Mouse (Mus musculus): ENCODE results near the gene Sh3bp1. TPM values are rescaled to one million over a fixed set of nuclear protein-coding genes. Genes with fewer than 3 reads are reported as not detected.

Gene Sh3bp1
- polyA plus RNA-seq, 1 experiment from 2014 or later: 3.7 TPM

- no peak for ATAC-seq (ENCODE audit: low FRiP score)
- WGBS: 79% methylated on average over 4 of the region's 4 CpGs
- Histone ChIP-seq H3K4me3 (replicated peaks; ENCODE audit: low read length) (no peak overlapping the region), H3K27me3 (ENCODE audit: control insufficient read depth, insufficient read depth, low read length) (no peaks in the 10 kb centered on the region), H3K9me3 (ENCODE audit: control insufficient read depth, low read length) (no peaks in the 10 kb centered on the region), H3K4me2 (replicated peaks) (no peak overlapping the region), H3K36me3 (replicated peaks; ENCODE audit: control insufficient read depth, insufficient read depth) (peaks cover 59% of the 10 kb centered on the region), H3K9ac (no peak overlapping the region), H3K27ac (no peak overlapping the region), H3K4me1 (replicated peaks; ENCODE audit: control insufficient read depth, insufficient read depth, low read length) (no peaks in the 10 kb centered on the region)
- no peak for DNase-seq (ENCODE audit: low spot score)
Measured at GRCm38 (mm10) chr15:78960088-78960487, 60.5 kb downstream of the Sh3bp1 start.

Small RNA genes within 50 kb of the gene (microRNA-seq; reads per million reads assigned to microRNA genes)
- 0.65 reads per million for gene Mir6955

Other genes with a start within 250 kb of the Sh3bp1 start
- 6.0 and 8.5 TPM in 2 replicates for gene Elfn2, start 181.0 kb upstream of the Sh3bp1 start, polyA plus RNA-seq (2014; fragmentation: Nextera tagmentation; extraction: Ambion mirVana)
- 11.7 and 12.5 TPM in 2 replicates for gene Mfng, start 126.3 kb upstream of the Sh3bp1 start, polyA plus RNA-seq (2014; fragmentation: Nextera tagmentation; extraction: Ambion mirVana)
- gene Card10, start 96.7 kb upstream of the Sh3bp1 start, polyA plus RNA-seq (2014; fragmentation: Nextera tagmentation; extraction: Ambion mirVana): 2.5 and 2.6 TPM in 2 replicates
- 10.7 and 11.2 TPM in 2 replicates for gene Cdc42ep1, start 57.1 kb upstream of the Sh3bp1 start, polyA plus RNA-seq (2014; fragmentation: Nextera tagmentation; extraction: Ambion mirVana)
- gene Lgals2, start 44.2 kb upstream of the Sh3bp1 start, polyA plus RNA-seq (2014; fragmentation: Nextera tagmentation; extraction: Ambion mirVana): not detected in 2 replicates
- gene Gga1, start 22.6 kb upstream of the Sh3bp1 start, polyA plus RNA-seq (2014; fragmentation: Nextera tagmentation; extraction: Ambion mirVana): 40.1 and 43.0 TPM in 2 replicates
- gene Gm49510, start 101 bp upstream of the Sh3bp1 start, polyA plus RNA-seq (2014; fragmentation: Nextera tagmentation; extraction: Ambion mirVana): 0.16 TPM in 1 of 2 replicates, not detected in the other
- gene Pdxp, start 14.2 kb downstream of the Sh3bp1 start, polyA plus RNA-seq (2014; fragmentation: Nextera tagmentation; extraction: Ambion mirVana): 105 and 121 TPM in 2 replicates
- gene Lgals1, start 27.0 kb downstream of the Sh3bp1 start, polyA plus RNA-seq (2014; fragmentation: Nextera tagmentation; extraction: Ambion mirVana): 117 and 157 TPM in 2 replicates
- 57.7 and 59.2 TPM in 2 replicates for gene Nol12, start 35.2 kb downstream of the Sh3bp1 start, polyA plus RNA-seq (2014; fragmentation: Nextera tagmentation; extraction: Ambion mirVana)
- gene Triobp, start 48.0 kb downstream of the Sh3bp1 start, polyA plus RNA-seq (2014; fragmentation: Nextera tagmentation; extraction: Ambion mirVana): 37.4 and 41.1 TPM in 2 replicates
- gene H1f0, start 128.7 kb downstream of the Sh3bp1 start, polyA plus RNA-seq (2014; fragmentation: Nextera tagmentation; extraction: Ambion mirVana): 74.8 and 75.7 TPM in 2 replicates
- not detected in 2 replicates for gene Galr3, start 142.1 kb downstream of the Sh3bp1 start, polyA plus RNA-seq (2014; fragmentation: Nextera tagmentation; extraction: Ambion mirVana)
- 42.2 and 53.1 TPM in 2 replicates for gene Ankrd54, start 163.1 kb downstream of the Sh3bp1 start, polyA plus RNA-seq (2014; fragmentation: Nextera tagmentation; extraction: Ambion mirVana)
- gene Eif3l, start 175.4 kb downstream of the Sh3bp1 start, polyA plus RNA-seq (2014; fragmentation: Nextera tagmentation; extraction: Ambion mirVana): 170 and 177 TPM in 2 replicates
- 12.9 and 14.3 TPM in 2 replicates for gene Micall1, start 209.1 kb downstream of the Sh3bp1 start, polyA plus RNA-seq (2014; fragmentation: Nextera tagmentation; extraction: Ambion mirVana)
- 273 and 298 TPM in 2 replicates for gene Polr2f, start 241.2 kb downstream of the Sh3bp1 start, polyA plus RNA-seq (2014; fragmentation: Nextera tagmentation; extraction: Ambion mirVana)
- 18.3 and 19.1 TPM in 2 replicates for gene 1700088E04Rik, start 241.5 kb downstream of the Sh3bp1 start, polyA plus RNA-seq (2014; fragmentation: Nextera tagmentation; extraction: Ambion mirVana)